Mouse (Mus musculus) MEL (cell line): ENCODE results near the gene Mrps27.

ENCODE experiments used
- CTCF ChIP-seq, 3 experiments: IDR thresholded peaks in 2 of 3; conservative IDR thresholded peaks in 1 of 3; 2 replicates each; pipeline ENCODE4 v1.5.1; 2011 to 2012; ENCODE audit warnings: low read length in 3 of 3, low read depth in 2 of 3, mild to moderate bottlenecking in 2 of 3, improper control_type of control experiment in 1 of 3, inconsistent platforms in 1 of 3, mixed read lengths in 1 of 3, moderate library complexity in 1 of 3; ENCODE audit not compliant: control insufficient read depth in 1 of 3, insufficient read depth in 1 of 3, poor library complexity in 1 of 3, severe bottlenecking in 1 of 3
- EP300 ChIP-seq, 2 experiments: IDR thresholded peaks; 2 replicates each; pipeline ENCODE4 v1.6.1; 2011; ENCODE audit warnings: improper control_type of control experiment in 2 of 2, low read length in 2 of 2, low read depth in 1 of 2, mild to moderate bottlenecking in 1 of 2
- JUND ChIP-seq: IDR thresholded peaks from 2 replicates; pipeline ENCODE4 v1.6.1; 2011; ENCODE audit warnings: low read depth, mild to moderate bottlenecking, improper control_type of control experiment, low read length
- ZKSCAN1 ChIP-seq: IDR thresholded peaks from 2 replicates; pipeline ENCODE4 v1.6.1; 2012; ENCODE audit warnings: low read depth, mild to moderate bottlenecking, inconsistent platforms, low read length, improper control_type of control experiment, moderate library complexity

DNA sequence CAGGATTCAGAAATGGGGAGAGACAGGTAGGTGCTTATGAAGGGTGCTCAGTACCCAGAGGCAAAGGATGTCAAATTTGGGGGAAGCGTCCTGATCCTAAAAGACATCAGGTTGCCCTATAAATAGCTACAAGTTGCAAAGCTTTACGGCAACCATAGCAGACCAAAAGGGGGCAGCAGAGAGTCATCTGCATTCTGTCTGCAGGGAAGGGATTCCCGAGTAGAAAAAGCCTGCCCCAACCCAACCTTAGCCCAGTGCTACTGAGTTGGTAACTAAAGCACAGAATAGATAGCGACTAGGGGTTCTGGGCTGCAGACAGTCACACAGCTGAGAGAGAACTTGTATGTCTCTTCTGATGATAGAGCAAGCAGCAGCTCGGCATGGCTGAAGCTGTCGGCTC, 31.0 kb downstream of the Mrps27 start:
- peak; percentile 71 to 92 (median 73) for TF ChIP-seq CTCF (IDR thresholded peaks at IDR 0.05 in 2 of 3, conservative IDR thresholded peaks at IDR 0.05 in 1 of 3; ENCODE audit: control insufficient read depth in 1 of 3, insufficient read depth in 1 of 3, low read depth in 2 of 3, low read length in 3 of 3, poor library complexity in 1 of 3, severe bottlenecking in 1 of 3)
- no peak for TF ChIP-seq EP300 (IDR thresholded peaks at IDR 0.05; ENCODE audit: low read depth in 1 of 2, low read length in 2 of 2)
- TF ChIP-seq ZKSCAN1, result no peak
- no peak for TF ChIP-seq JUND
